Mouse (Mus musculus) small intestine, adult 2 months (tissue): Measurements from ENCODE around the gene Wsb2. TPM values are rescaled to one million over a fixed set of nuclear protein-coding genes. Genes with fewer than 3 reads are reported as not detected.

Source experiments
- H3K27ac ChIP-seq: fragments of 200-500 bp; 2 replicates; pipeline ENCODE4 v1.5.1; 2012; ENCODE audit warnings: low read depth, low read length, control low read depth, inconsistent platforms; ENCODE audit not compliant: insufficient read depth
- H3K27me3 ChIP-seq: fragments of 200-500 bp; 2 replicates; pipeline ENCODE4 v1.6.1; 2012; ENCODE audit warnings: mild to moderate bottlenecking, moderate library complexity, low read length, inconsistent platforms; ENCODE audit not compliant: control insufficient read depth, insufficient read depth
- H3K36me3 ChIP-seq: fragments of 200-500 bp; 2 replicates; pipeline ENCODE4 v1.6.1; 2012; ENCODE audit warnings: mild to moderate bottlenecking, low read length, control low read depth, inconsistent platforms; ENCODE audit not compliant: control insufficient read depth, insufficient read depth
- H3K4me1 ChIP-seq: fragments of 200-500 bp; 2 replicates; pipeline ENCODE4 v1.6.1; 2012; ENCODE audit warnings: low read length, inconsistent platforms, mixed read lengths; ENCODE audit not compliant: control insufficient read depth, insufficient read depth, insufficient read length
- H3K4me3 ChIP-seq: fragments of 200-500 bp; 2 replicates; pipeline ENCODE4 v1.5.1; 2012; ENCODE audit warnings: low read depth, mild to moderate bottlenecking, control low read depth, inconsistent platforms, low read length, moderate library complexity
- CTCF ChIP-seq: fragments of 200-500 bp; IDR thresholded peaks from 2 replicates; pipeline ENCODE4 v1.5.1; 2012; ENCODE audit warnings: low read depth, mild to moderate bottlenecking, control low read depth, inconsistent platforms, low read length, moderate library complexity, mixed read lengths; ENCODE audit not compliant: insufficient replicate concordance, insufficient read length; ENCODE audit errors: extremely low read depth
- POLR2A ChIP-seq: fragments of 200-500 bp; IDR thresholded peaks from 2 replicates; pipeline ENCODE4 v1.6.1; 2012; ENCODE audit warnings: low read depth, mild to moderate bottlenecking, control low read depth, inconsistent platforms, low read length, moderate library complexity
- WGBS: fragments of 180-500 bp; shearing (Covaris S2); methylation state at CpG from one replicate; pipeline ENCODE4 v1.1.7; 2018; 5-methylcytosine and 5-hydroxymethylcytosine counted together
- polyA plus RNA-seq: library from polyadenylated mRNA; depleted of rRNA; stranded (reverse); fragments of >200 nt; gene quantifications from 2 replicates; pipeline ENCODE4 v1.2.3, GENCODE M21; 2012

The Wsb2 gene
- polyA plus RNA-seq, 1 experiment, result 194 TPM

DNA sequence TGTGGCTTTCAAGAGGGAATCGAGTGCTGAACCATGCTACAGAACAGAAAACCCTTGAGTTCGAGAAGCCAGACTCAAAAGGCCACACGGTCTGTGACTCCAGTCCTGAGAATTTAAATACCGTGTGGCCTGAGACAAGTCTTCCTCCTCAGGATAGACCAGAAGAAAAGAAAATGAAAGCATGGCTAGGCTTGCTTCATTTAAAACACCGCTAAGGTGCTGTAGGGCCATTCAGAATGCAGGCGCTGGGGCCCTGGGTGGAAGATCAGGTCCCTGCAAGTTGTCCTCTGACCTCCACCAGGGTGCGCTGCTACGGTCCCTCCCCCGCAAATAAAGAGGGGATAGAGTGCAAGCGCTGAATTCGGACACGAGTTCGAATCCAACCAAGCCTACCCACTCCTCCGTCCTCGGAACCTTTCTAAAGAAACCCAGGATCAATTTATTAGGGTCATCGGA, 31.2 kb downstream of the Wsb2 start:
- Histone ChIP-seq H3K36me3 (peaks cover 5% of the 10 kb centered on the region; the same call in 1 of the 2 replicates), H3K27ac (no peak overlapping the region), H3K4me1 (peaks cover 3% of the 10 kb centered on the region), H3K4me3 (peak overlapping the region; percentile 84), H3K27me3 (no peaks in the 10 kb centered on the region)
- 2% methylated on average over 16 of the region's 16 CpGs for WGBS
- TF ChIP-seq POLR2A, result no peak
- TF ChIP-seq CTCF, result peak; percentile 48; the same call in 1 of the 2 replicates

DNA sequence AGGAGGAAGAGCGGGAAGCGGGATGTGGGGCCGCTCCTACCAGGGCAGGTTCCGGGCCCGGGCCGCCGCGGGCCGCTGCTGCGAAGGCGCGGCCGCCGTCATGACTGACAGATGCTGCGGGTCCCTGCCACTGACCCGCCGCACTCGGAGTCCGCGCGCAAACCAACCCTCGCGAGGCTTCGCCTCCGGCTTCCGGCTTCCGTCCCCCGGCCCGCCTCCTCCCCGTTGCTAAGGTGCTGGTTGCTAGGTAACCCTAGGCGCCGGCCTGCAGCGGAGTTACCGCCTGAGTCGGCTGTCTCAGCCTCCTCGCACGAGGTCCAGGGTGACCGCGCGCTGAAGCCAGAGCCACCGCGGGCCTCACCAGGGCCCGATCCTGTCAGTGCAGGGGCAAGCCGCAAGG, 31.8 kb downstream of the Wsb2 start, which contains the start of gene Rfc5:
Gene Rfc5 (minus strand): TSS at position 171 of the 400 bp plus-strand sequence.
- Histone ChIP-seq H3K4me1 (peaks cover 3% of the 10 kb centered on the region), H3K4me3 (peak within 1 kb of the TSS; percentile 84), H3K36me3 (peaks cover 5% of the 10 kb centered on the region; the same call in 1 of the 2 replicates), H3K27me3 (no peaks in the 10 kb centered on the region), H3K27ac (no peak within 1 kb of the TSS)
- WGBS, result under 1% methylated on average over 44 of the region's 44 CpGs
- peak; percentile 57; the same call in 1 of the 2 replicates for TF ChIP-seq POLR2A
- no peak for TF ChIP-seq CTCF

DNA sequence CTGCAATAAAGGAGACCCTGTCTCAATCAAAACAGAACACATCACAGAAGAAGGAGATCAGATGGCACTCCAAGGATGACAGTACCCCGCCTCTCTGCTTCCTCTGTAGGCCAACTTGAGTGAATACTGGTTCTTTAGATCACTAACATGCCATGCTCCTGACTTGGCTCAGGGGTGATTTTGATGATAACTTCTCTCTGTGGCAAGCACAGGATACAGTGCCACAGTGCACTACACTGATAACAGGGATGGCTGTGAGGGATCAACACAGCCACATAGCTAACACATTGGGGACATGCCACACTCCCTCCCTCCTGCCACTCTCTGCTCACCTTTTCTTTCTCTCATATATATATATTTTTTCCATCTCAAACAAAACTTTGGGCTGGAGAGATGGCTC, 33.8 kb downstream of the Wsb2 start:
- Histone ChIP-seq H3K36me3 (no peaks in the 10 kb centered on the region), H3K4me1 (peaks cover 3% of the 10 kb centered on the region), H3K27ac (no peak overlapping the region), H3K27me3 (no peaks in the 10 kb centered on the region), H3K4me3 (no peak overlapping the region)
- WGBS, result 100% methylated on average over 1 of the region's 1 CpGs
- TF ChIP-seq POLR2A, result no peak
- TF ChIP-seq CTCF, result no peak

DNA sequence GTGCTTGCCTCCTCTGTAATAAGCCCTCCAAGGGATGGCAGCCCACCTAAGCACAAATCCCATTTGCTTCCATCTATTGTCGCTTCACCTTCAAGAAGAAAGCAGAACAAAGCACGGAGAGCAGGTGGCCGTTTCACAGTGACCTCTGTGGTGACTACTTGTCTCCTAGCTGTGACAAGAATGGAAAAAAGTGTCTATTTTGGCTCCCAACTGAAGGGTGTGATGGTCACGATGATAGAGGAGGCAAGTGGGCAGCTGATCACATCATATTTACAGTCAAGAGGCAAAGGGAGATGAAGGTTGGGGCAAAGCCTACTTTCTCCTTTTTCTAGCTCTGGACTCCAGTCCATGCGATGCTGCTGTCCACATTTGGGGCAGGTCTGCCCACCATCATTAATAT, 38.7 kb downstream of the Wsb2 start:
- Histone ChIP-seq H3K4me1 (no peaks in the 10 kb centered on the region), H3K27me3 (no peaks in the 10 kb centered on the region), H3K36me3 (no peaks in the 10 kb centered on the region), H3K27ac (no peak overlapping the region), H3K4me3 (no peak overlapping the region)
- TF ChIP-seq POLR2A (no peak), CTCF (no peak)
- WGBS, result 86% methylated on average over 5 of the region's 5 CpGs

DNA sequence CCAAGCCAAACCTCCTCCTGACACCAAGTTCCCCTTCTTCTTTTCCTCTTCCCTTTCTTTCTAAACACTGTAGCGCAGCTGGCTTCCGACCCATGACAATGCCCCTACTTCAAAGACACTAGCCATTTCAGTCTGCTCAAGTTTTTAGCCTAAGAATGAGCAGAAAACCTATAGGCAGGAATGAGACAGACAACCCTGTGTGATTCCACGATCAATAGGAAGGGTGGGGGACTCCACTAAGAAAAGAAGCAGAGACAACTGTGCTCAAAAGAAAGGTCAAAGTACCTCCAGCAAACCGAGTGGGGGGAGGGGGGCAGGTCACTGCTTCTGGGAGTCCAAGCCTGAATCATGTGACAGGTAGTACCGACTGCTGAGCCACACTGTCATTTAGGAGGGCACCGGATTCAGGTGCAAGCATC, 39.5 kb downstream of the Wsb2 start:
- TF ChIP-seq CTCF (no peak), POLR2A (no peak)
- Histone ChIP-seq H3K27ac (no peak overlapping the region), H3K27me3 (no peaks in the 10 kb centered on the region), H3K36me3 (no peaks in the 10 kb centered on the region), H3K4me3 (no peak overlapping the region), H3K4me1 (no peaks in the 10 kb centered on the region)
- 52% methylated on average over 6 of the region's 6 CpGs for WGBS

DNA sequence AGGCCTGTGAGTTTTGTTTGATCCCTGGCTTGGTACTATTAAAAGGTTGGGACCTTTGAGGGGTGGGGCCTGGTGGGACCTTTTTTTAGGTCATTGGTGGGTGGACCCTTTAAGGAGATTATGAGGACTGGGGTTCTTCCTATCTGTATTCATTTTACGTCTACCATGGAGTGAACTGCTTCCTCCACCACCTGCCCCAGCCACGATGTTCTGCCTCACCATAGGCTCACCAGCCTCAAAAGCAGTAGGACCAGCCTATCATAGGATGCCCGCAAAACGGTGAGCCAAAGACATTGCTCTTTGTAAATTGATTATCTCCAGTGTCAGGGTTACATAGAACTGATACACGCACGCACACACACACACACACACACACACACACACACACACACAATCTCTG, 40.3 kb downstream of the Wsb2 start:
- no peak for TF ChIP-seq CTCF
- no peak for TF ChIP-seq POLR2A
- Histone ChIP-seq H3K36me3 (no peaks in the 10 kb centered on the region), H3K27ac (no peak overlapping the region), H3K27me3 (no peaks in the 10 kb centered on the region), H3K4me3 (no peak overlapping the region), H3K4me1 (no peaks in the 10 kb centered on the region)
- 72% methylated on average over 6 of the region's 6 CpGs for WGBS

DNA sequence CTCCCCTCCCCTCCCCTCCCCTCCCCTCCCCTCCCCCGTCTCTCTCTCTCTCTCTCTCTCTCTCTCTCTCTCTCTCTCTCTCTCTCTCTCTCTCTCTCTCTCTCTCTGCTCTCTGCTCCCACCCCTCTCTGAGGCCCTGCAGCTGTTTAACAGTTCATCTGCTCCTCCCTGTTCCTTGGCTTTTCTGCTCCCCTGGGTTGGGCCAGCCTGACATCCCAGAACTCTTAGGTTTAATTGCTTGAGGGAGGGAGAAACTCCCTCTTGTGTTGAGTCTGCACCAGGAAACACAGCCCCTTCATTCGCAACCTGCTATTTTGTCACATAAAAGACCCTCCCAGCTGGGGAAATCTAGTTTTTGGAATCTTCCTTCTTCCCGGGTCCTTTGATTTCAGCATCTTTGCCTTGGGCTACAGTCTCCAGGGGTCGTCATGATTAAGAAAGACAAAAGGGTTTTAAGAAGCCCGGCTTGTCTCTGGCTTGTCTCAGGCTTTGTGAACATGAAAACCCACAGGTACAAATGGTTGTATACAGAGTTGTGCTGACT, 41.0 kb downstream of the Wsb2 start:
- H3K4me1 ChIP-seq, result no peaks in the 10 kb centered on the region
- H3K36me3 ChIP-seq, result no peaks in the 10 kb centered on the region
- no peak for TF ChIP-seq POLR2A
- TF ChIP-seq CTCF, result no peak
- H3K27me3 ChIP-seq, result no peaks in the 10 kb centered on the region
- WGBS, result 62% methylated on average over 4 of the region's 5 CpGs
- H3K27ac ChIP-seq, result no peak overlapping the region
- no peak overlapping the region for H3K4me3 ChIP-seq
